Mouse (Mus musculus): ENCODE data around the gene Ucn2.

GRCm38 (mm10) chr9:108945608-108946007 lies 40.2 kb upstream of the Ucn2 start:
- TF ChIP-seq CTCF (IDR thresholded peaks at IDR 0.05; ENCODE audit: low read depth, low read length) (no peak), TAL1 (conservative IDR thresholded peaks at IDR 0.05; ENCODE audit: low read depth, low read length) (no peak)
